Mouse (Mus musculus) liver, adult 2 months (tissue): ENCODE measurements around the gene Cd300ld4.

Experiments used
- CTCF ChIP-seq: fragments of 200-500 bp; IDR thresholded peaks from 2 replicates; pipeline ENCODE4 v1.5.1; 2011; ENCODE audit warnings: low read depth, low read length, control low read depth
- POLR2A ChIP-seq: fragments of 200-500 bp; IDR thresholded peaks from 2 replicates; pipeline ENCODE4 v1.6.1; 2011; ENCODE audit warnings: low read length, control low read depth; ENCODE audit not compliant: insufficient read depth; ENCODE audit errors: extremely low read depth

GRCm38 (mm10) chr11:115075859-115076258 is 49.0 kb upstream of the Cd300ld4 start:
- no peak for TF ChIP-seq CTCF
- TF ChIP-seq POLR2A, result no peak
